Mouse (Mus musculus) kidney, postnatal 25 days (tissue): Measurements from ENCODE around the gene Tbc1d14.
A peak's percentile ranks its signal among the peaks of the same experiment; 100 is the strongest.

Experiments used
- DNase-seq, 2 experiments: peaks; one replicate each; pipeline ENCODE4 v3.0.0; 2021; ENCODE audit warnings: mixed read lengths in 2 of 2

Gene Tbc1d14

DNA sequence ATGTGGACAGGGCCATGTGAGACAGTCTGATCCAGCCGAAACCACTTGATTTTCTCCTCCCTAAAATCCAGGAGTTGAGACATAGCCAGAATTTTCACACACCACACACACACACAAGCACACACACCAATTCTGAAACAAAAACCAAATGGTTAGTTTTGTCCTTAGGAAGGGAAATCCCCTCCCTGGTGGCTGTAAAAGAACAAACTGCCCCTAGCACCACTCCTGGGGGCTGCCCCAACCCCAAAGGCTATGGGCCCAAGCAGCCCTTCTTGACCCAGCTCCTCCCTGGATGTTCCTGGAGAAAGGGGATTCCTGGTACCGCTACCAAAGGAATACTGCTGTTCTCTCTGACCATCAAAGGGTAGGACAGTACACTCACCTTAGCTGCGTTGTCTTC, 16.6 kb downstream of the Tbc1d14 start:
- no peak for DNase-seq

DNA sequence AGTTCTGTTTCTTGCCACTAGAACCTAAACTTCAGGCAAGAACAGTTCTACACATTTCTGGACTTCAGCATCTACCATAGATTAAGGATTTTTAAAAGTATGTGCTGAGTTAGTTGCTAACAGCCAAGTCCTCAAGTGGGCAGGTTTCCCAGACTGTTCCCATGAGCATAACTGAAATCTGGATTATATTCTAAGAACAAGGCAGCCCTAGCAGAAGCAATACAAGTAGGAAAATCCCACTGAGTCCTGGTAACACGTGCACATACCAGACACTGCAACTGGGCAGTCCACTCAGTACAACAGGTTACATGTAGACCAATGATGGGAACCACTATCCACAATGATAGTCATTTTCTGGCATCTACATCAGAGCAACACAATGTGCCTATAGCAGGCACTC, 17.3 kb downstream of the Tbc1d14 start:
- peak in 1 of 2 experiments; percentile 58 for DNase-seq

DNA sequence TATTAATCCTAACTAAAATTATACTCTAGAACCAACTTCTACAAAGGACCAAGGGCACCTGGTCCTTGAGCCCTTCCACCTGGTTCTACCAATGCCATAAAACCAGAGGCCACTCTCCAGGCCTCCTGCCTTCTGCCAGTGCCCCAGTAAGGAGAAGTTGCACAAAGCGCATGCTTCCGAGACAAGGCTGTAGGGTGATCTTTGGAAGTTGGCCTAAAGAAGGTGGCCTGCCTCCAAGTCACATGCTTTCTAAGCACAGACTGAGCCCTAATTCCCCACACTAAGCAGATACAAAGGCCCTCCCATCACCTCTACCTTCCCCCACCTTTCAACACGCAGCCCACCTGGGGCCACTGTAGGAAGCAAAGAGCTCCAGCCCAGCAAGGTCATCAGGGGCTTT, 17.8 kb downstream of the Tbc1d14 start:
- peak; percentile 91 to 94 for DNase-seq

DNA sequence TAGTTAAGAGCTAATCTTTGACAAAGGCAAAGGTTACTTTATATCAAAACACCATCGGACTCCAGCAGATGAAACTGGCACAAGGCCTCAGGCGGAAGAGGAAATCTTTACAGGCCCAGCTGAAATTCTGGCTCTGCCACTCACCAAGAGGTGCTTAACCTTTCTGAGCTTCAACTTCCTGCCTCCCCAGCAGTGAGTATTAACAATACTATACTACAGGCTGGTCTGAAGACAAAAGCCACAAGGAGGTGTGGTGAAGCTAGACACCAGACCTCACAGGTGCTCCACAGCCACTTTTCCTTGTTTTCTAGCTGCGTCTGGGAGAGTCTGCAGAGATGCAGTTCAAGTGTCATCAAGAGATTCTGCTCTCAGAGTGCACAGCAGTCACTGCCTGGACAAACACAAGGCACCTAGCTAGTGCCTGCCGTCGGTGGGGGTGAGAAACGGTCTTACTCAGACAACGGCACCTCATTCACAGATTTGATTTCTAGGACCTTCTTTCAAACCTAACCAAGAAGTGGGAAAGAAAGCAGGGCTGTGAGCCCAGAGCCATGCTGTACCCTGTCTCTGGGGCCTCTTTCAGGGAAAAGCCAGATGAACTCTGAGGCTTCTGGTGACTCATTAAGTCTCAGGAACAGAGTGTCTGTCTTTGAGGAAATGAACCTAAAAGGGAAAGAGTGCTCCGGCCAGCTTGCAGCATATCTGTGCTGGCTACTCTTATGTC, 18.8 kb downstream of the Tbc1d14 start:
- peak; percentile 46 to 61 for DNase-seq

DNA sequence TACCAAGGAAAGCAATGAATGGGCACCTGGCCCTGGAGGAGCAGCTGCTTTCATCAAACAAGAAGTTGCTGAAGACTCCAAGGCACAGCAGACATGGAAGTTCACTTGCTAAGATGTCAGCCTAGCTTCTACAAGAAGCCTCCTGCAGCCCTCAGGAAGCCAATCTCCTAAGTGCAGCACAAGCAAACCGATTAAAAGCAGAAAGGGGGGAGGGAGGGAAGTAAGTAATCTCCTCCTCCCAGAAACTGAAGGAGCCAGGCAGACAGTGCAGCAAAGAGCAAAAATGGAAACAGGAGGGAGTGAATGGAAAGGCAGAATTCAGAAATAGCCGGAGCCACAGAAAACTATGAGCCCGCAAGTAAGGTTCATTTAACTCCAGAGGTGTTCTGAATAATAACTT, 19.7 kb downstream of the Tbc1d14 start:
- DNase-seq = no peak

DNA sequence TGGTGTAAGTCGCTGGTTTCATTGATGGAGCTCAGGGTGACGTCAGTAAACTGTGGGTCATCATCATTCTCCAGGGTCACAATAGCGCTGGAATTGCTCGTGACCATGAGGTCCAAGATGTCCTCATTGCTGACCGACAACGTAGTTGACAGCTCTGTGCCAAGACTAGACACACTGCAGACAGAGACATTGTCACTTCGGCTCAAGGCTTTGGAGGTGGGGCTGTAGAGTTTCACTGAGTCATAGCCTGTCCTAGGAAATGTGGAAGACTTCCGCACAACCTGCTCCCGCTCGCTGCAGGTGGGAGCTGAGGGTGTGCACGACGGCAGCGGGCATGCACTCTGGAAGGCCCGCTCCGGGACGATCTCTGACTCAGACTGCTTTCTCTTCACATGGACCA, 21.7 kb downstream of the Tbc1d14 start:
- no peak for DNase-seq

DNA sequence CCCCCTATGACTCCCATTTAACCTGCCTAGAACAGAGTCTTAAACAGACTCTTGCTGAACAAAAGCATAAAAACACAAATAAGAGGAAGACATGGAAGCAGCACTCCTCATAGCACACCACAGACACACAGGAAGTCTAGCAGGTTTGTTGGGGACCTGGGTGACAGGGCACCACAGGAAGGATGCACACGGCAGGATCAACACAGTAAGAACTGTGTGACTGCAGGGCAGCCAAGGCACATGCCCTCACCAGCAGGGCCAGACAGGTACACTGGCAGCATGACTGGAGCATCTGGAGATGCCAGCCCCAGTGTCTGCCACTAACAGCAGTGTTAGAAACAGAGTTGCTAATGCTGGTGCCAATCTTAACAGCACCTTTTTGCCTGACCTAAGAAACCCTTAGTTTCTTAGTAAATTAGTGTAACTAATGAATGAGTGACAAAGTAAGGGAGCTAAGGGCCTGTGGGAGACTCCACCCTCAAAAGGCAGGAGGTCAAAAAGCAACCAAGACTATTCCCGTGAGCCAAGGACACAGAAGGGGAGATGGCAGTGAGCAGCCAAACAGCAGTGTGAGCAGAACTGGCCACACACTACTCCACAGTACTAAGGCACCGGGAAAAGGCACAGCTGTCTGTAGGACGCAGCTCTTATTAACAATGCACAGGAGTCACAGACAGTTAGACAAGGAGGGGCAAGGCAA, 22.4 kb downstream of the Tbc1d14 start:
- peak; percentile 55 to 84 for DNase-seq

DNA sequence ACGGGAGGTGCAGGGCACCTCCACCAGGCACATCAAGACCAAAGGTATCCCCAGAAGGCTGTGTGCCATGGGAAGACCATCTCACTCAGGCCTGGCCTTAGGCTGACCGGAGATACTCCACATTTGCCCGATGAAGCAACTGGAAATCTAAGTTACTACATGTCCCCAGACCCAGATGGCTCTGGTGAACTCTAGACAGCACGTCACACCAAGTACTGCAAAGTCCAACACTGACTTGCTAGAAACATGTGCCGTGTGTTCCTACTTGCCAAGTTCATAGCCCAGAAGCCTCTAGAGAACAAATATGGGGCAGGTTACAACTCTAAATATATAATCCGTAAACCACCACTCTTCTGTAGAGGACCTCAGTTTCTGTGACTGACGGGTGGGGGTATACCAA, 23.0 kb downstream of the Tbc1d14 start:
- no peak for DNase-seq

DNA sequence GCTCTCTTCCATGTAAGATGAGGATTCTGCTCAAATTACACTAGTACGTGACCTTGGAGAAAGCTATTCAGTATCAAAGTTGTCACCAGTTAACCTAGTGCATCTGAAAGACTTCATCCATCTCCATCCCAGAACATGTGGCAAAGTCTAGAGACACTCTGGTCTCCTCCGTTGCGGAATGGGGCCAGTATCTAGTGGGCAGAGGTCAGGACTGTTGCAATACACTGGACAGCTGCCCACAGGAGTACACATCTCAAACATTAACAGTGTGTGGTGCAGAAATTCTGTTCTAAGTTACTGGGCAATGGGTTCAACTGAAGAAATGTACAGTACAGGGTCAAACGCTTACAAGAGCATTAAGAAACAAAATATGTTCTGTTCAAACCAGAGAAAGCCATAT, 25.0 kb downstream of the Tbc1d14 start:
- peak; percentile 82 to 92 for DNase-seq

DNA sequence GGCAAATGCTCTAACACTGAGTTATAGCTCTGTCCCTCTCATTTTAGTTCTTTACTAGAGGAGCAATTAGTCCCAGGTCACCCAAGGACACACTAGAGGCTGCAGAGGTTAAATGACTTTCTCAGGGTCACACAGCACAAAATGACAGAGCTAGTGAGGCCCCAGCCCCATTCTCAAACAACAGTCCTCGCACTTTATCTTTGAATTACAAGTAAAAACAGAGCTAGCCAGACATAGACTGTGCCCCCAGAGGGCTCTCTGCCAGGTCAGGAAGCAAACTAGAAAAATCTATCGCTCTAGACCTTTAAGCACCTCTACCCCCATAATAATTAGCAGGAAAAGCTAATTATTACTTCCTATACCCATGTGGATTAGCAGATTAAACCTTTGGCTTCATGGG, 25.4 kb downstream of the Tbc1d14 start:
- peak in 1 of 2 experiments; percentile 64 for DNase-seq

DNA sequence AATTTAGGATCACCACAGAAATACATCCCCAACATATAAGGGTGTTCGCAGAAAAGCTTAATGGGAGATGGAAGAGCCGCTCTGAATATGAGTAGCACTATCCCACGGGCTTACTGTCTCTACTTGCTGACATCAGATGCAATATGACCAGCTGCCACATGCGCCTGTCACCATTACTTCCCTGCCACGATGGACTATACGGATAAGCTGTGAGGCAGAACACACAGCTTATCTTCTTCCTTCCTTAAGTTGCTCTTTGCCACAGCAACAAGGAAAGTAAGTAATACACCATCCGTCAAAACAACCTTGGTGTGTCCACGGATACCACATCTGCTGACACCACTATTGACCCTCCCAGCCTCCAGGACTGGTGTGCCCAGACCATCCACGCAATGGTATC, 28.5 kb downstream of the Tbc1d14 start:
- DNase-seq = no peak

DNA sequence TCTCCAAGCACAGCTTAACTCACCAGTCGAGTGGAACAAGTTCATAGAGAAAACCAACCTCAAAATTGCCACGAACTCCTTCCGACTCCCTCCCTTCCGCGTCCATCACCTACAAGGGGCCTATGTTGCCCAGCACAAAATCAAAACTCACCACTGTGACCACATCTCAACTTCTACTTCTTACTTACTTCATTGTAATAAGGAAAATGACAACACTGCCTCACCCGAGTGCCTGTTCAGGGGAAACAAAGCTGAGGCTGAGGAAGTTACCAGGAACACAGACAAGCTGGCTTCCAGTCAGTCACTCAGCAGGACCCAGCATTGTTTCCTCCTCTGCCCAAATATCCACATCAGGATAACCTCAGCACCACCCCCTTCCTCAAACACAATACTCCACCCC, 29.3 kb downstream of the Tbc1d14 start:
- DNase-seq = peak in 1 of 2 experiments; percentile 41

DNA sequence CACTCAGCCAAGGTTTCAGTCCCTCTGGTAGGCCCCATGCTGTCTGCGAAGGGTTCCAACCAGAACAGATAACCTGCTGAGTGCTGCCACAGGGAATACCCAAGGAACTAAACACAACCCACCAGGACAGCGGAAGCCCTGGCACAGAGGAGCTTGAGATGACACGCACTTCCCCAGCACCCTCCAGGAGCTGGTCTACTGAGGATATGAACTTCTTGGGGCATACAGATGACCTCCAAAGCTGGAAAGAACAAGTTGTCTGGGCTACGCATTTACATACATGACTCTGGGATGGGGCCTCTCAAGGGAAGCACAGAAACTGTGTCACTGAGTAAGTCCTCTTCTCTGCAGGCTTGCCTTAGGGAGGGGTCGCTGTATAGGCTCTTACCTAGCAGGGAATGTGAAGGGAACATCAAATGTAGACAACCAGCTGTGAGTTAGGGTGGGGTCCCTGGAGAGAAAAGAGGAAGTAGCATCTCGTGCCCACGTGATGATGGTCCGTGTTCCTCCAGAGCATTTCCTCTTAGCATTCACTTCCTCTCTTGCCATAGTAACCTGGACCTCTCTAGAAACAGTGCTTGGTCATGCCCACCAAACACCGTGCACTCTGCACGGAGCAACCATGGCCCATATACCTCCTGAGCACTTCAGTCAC, 30.2 kb downstream of the Tbc1d14 start:
- DNase-seq = peak in 1 of 2 experiments; percentile 39

DNA sequence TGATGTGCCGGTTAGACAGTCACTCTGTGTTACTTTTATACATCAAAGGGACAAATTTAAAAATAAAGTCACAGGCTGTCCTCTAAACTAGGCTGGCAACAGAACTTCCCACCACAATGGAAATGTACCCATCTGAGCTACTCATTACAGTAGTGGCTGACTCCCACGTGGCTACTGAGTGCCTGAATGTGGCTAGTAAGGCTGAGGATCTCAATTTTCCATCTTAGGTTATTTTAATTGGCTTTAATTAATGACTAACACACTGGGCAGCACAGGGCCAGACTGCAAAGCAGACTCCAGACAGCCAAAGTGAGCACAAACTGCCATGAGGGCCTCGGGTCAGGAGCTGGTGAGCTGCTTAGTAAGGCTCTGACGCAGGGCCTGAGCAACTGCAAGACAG, 31.6 kb downstream of the Tbc1d14 start:
- DNase-seq = peak; percentile 73 to 92

DNA sequence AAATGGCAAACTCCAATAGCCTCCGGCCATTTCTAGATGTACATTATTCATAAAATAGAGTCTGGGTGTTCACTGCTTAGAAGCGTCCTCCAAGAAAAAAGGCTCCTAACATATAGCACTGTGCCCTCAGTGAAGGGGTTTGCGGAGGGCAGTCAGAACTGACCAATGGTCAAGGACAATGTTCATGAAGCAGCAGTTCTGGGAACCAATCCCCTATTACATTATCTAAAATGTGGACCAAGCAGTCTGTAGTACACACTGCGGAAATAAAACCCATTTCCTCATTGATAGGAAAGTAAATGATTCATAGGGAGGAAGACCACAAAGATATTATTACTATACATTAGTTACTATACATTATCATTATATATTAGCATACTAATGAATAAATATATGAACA, 32.6 kb downstream of the Tbc1d14 start:
- no peak for DNase-seq

DNA sequence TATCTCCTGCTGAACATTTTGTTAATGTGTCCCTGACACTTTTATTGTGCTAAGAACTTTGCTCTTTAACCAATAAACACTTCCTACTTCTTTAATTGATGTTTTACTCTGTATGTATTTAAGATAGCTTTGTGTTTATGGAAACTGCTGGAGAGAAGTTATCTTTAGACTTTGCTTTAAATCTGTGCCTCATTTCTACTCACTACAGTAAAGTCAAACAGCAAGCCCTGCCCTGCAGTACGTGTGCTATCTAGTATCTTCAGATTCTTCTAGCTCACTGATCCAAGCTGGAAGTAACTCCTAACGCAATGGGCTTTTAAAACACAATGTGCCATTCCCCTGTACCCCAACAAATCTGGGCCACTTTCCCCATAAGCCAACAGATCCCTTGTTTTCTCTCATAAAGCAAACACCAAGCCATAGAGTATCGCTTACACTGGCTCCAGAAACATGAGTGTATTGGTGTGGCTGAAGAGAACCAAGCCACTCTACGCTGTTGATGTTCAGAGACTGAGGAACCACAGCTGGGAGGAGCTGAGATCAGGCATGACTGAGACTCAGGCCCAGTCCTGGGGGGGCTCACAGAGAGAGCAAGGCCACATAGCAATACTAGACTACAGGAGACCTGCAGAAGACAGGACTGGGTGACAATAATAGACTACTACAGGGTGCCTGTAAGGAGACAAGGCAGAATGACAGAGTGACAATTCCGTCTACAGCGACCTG, 33.4 kb downstream of the Tbc1d14 start:
- DNase-seq = no peak

DNA sequence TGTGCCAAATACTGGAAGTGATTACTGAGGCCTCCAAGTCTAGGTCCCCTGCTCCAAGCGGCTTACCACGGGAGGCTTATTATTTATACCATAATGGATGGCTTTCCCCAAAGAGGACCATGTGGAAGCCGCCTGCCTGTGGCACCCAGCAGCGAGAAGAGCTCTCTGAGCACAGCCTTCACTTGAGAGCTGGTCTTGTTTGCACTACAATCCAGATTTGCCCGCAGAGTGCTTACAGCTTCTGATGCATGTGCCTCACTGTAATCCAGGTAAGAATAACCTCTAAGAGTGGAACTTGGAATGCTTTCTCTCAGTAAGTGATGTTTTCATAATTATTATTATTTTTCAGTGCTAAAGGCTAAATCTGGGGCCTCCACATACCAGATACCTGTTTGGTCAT, 34.0 kb downstream of the Tbc1d14 start:
- DNase-seq = no peak

DNA sequence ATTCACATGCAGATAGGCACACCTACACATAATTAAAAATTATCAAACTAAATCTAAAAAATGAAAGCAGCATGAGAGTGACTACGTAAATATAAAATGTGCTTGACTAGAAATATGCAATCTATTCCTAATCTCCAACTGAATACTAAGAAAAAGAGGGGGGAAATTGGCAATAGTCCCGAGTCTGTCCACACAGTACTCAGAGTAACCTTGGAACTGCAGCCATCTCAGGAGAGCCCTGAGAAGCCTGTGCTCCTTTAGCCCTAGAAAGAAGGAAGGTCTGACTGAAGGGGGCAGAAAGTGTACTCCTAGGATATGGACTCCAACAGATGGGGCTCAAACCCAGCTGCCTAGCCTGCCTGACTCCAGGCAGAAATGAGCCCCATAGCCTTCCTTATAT, 34.5 kb downstream of the Tbc1d14 start:
- no peak for DNase-seq

DNA sequence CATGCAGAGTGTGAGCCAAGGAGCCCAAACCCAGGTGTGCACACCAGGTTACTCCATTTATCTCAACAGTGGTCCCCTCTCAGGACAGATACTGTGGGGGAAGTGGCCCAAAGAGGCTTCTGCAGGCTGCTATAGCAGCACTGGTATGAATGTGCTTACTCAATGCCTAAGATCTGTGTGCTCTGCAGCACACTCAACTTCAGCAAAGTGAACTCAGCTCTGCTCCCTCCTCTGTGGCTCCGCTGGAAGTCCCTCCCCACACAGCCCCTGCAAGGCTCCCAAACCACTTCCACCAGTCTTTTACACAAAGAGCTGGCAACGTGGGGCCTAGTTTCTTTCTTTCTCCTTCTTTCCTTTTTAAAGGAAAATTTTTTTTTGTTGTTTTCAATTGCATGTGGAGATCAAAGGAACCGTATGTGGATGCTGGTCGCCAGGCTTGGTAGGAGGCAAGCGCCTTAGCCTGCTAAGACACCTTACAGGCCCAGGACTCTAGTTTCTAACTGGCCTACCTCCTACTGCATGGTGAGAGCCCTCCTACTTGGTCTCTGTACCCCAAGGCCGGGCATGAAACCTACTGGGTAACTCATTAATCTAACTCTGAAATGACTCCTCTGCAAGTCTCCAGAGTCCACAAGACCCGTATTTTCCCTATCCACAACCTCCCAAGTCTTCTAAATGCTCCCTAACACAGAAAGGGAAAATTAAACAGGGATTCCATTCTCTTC, 35.3 kb downstream of the Tbc1d14 start:
- peak; percentile 64 to 85 for DNase-seq

DNA sequence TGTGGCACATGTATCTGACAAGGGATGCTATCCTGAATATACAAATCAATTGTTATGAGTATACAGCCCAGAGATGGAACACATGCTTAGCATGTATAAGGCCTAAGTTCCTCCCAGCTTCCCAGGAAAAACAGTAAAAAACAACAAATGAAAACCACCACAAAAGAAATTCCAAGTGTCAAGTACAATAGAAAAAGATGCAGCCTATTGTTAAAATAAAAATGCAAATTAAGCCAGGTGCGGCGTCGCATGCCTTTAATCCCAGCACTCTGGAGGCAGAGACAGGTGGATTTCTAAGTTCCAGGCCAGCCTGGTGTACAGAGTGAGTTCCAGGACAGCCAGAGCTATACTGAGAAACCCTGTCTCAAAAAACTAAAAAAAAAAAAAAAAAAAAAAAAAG, 36.2 kb downstream of the Tbc1d14 start:
- DNase-seq = no peak

DNA sequence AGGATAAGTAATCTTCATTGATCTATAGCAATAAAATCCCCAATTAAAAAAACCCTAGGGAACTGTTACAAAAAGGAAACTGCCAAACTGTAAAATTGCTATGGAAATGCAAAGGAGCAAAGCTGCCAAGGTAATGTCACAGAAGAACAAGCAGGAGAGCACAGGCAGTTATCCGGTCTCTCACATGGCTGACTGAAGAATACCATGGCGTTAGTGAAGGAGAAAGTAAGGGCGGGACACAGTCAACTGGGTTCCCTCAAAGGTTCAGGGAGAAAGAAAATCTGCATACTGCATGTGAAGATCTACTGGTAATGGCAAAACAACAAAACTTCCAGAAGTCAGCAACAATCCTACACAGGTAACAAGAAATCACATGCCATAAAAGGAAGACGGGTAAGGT, 36.8 kb downstream of the Tbc1d14 start:
- peak; percentile 48 to 76 for DNase-seq

DNA sequence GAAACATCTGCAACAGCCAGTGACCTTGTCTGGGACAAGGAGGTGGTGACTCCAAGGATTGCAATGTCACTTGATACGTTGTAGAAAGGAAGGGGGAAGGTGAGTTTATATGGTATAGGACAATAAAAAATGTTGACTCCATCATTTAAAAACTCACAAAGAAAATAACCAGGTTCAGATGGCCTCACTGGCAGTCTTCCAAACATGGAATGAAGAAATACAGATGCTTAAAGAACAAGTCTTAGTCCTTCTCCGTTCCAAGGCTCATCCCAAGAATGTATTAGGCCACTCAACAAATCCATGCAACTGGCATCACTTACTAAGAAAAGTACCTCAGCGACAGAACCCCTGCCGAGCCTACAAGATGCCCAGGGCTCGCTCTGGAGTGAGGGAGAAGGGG, 38.6 kb downstream of the Tbc1d14 start:
- no peak for DNase-seq

DNA sequence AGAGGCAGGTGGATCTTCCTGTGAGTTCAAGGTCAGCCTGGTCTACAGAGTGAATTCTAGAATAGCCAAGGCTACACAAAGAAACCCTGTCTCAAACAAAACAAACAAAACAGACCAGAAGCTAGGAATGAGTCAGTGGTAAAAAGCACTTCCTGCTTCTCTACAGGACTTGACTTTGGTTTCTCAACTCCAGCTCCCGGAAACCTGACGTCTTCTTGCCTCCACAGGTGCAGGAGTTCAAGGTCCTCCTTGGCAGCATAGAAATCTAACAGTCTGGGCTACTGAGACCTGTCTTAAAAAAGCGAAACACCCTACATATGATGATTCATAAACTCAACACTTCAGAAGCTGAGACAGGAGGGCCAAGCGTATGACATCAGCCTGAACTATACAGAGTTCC, 39.2 kb downstream of the Tbc1d14 start:
- DNase-seq = no peak
